In the genomic region with DNA sequence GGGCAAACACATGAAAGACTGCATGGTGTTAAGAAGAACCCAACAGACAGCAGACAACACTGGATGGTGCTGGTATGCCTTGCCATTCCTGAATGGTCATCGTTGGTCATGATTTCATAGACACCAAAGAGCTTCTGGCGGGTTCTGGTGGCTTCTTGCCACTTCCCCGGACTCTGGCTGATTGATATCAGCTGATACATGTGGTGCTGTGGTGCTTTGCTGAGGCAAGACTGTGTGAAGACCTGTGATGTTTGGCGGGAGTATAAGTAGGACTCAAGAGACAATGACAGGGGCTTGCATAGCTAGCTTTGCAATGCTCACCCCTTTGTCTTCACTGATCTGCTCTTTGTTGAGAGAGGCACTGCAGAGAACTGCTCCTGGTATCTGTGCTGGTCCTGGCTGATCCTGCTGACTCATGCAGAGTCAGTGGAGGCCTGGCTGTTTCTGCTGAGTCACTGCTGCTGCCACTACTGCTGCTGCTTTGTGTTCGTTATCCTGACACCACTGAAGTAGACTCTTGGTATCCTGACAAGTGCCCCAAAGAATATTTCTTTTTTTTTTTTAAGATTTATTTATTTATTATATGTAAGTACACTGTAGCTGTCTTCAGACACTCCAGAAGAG, we compare ENCODE assay signal across 12 mouse cellular contexts. TPM values are rescaled to one million over a fixed set of nuclear protein-coding genes. Genes with fewer than 3 reads are reported as not detected.
DNase-seq lines count a peak whose midpoint lies in the region; ATAC-seq lines count a peak whose summit lies in the region.
"Had no signal": no experiment of that assay in that cellular context is flagged by ENCODE, and none has a peak within 500 bp of the region (broad histone marks: within the 10 kb centered on the region; RNA-seq: fewer than 3 reads in every experiment).

No protein-coding gene starts in this region.

- DNase-seq in heart, adult 11 months, result no peak
- peak; percentile 65 for DNase-seq in WW6 (ENCODE audit: low read depth, low spot score)
- DNase-seq in spleen, postnatal 14 days (ENCODE audit: low spot score in 2 of 2), result peak; percentile 59 to 60
- no peak for DNase-seq in layer of hippocampus, postnatal 14 days (ENCODE audit: low spot score in 2 of 2)
- DNase-seq in lung, postnatal 36 days, result no peak
- DNase-seq: heart, adult 2 months had no signal

- no peak overlapping the region for H3K27ac ChIP-seq in heart, embryonic 14.5 days (replicated peaks in 1 of 2; ENCODE audit: control insufficient read depth in 1 of 2, insufficient read depth in 1 of 2, low read depth in 2 of 2, low read length in 2 of 2)
- no peak overlapping the region for H3K27ac ChIP-seq in forebrain, embryonic 16.5 days (ENCODE audit: low read length)
- H3K27ac ChIP-seq: embryonic facial prominence, embryonic 13.5 days; heart, adult 2 months; kidney, embryonic 15.5 days; limb, embryonic 15.5 days had no signal

- no peaks in the 10 kb centered on the region for H3K9me3 ChIP-seq in heart, embryonic 14.5 days (ENCODE audit: control insufficient read depth, low read length)
- no peaks in the 10 kb centered on the region for H3K9me3 ChIP-seq in forebrain, embryonic 16.5 days (ENCODE audit: control insufficient read depth, low read length)
- H3K9me3 ChIP-seq: embryonic facial prominence, embryonic 13.5 days; kidney, embryonic 15.5 days; limb, embryonic 15.5 days had no signal

- H3K36me3 ChIP-seq in heart, embryonic 14.5 days (ENCODE audit: control insufficient read depth, insufficient read depth, low read length), result no peaks in the 10 kb centered on the region
- H3K36me3 ChIP-seq in forebrain, embryonic 16.5 days (ENCODE audit: control insufficient read depth, insufficient read depth), result no peaks in the 10 kb centered on the region
- H3K36me3 ChIP-seq: embryonic facial prominence, embryonic 13.5 days; kidney, embryonic 15.5 days; limb, embryonic 15.5 days had no signal

- H3K4me2 ChIP-seq in heart, embryonic 14.5 days (ENCODE audit: low read length), result no peak overlapping the region
- no peak overlapping the region for H3K4me2 ChIP-seq in forebrain, embryonic 16.5 days (ENCODE audit: low read length)
- H3K4me2 ChIP-seq: embryonic facial prominence, embryonic 13.5 days; kidney, embryonic 15.5 days; limb, embryonic 15.5 days had no signal

- WGBS in heart, embryonic 14.5 days, result 66% methylated on average over 5 of the region's 5 CpGs
- 82% methylated on average over 5 of the region's 5 CpGs for WGBS in forebrain, embryonic 16.5 days

- peak; percentile 47; the same call in 1 of the 2 replicates for ATAC-seq in heart, embryonic 14.5 days (ENCODE audit: insufficient number of reproducible peaks, insufficient read depth, low FRiP score, low read depth)
- ATAC-seq in erythroblast, adult 5-6 weeks (replicated peaks; ENCODE audit: low FRiP score, poor library complexity, severe bottlenecking), result peak; percentile 91
- no peak for ATAC-seq in forebrain, embryonic 16.5 days

- H3K9ac ChIP-seq in heart, embryonic 14.5 days (ENCODE audit: low read length), result no peak overlapping the region
- no peak overlapping the region for H3K9ac ChIP-seq in forebrain, embryonic 16.5 days (replicated peaks; ENCODE audit: low read depth, low read length)
- H3K9ac ChIP-seq: embryonic facial prominence, embryonic 13.5 days; kidney, embryonic 15.5 days; limb, embryonic 15.5 days had no signal

- no peak overlapping the region for H3K4me3 ChIP-seq in heart, embryonic 14.5 days (ENCODE audit: control insufficient read depth in 1 of 2, insufficient read depth in 1 of 2, low read depth in 1 of 2, low read length in 2 of 2)
- no peak overlapping the region for H3K4me3 ChIP-seq in forebrain, embryonic 16.5 days (replicated peaks; ENCODE audit: low read length)
- H3K4me3 ChIP-seq: embryonic facial prominence, embryonic 13.5 days; heart, adult 2 months; kidney, embryonic 15.5 days; limb, embryonic 15.5 days had no signal

- H3K4me1 ChIP-seq in heart, embryonic 14.5 days (ENCODE audit: control insufficient read depth in 2 of 2, insufficient read depth in 2 of 2, low read length in 2 of 2), result no peaks in the 10 kb centered on the region
- H3K4me1 ChIP-seq in forebrain, embryonic 16.5 days (replicated peaks; ENCODE audit: control insufficient read depth, insufficient read depth, low read length), result no peaks in the 10 kb centered on the region
- H3K4me1 ChIP-seq: embryonic facial prominence, embryonic 13.5 days; kidney, embryonic 15.5 days; limb, embryonic 15.5 days had no signal

- H3K27me3 ChIP-seq in heart, embryonic 14.5 days (ENCODE audit: control insufficient read depth, insufficient read depth, low read length), result no peaks in the 10 kb centered on the region
- no peaks in the 10 kb centered on the region for H3K27me3 ChIP-seq in forebrain, embryonic 16.5 days (replicated peaks; ENCODE audit: control insufficient read depth, insufficient read depth, low read length)
- H3K27me3 ChIP-seq: embryonic facial prominence, embryonic 13.5 days; kidney, embryonic 15.5 days; limb, embryonic 15.5 days had no signal

RNA-seq across cellular contexts. Expression of a gene that starts 14.6 kb away (rescaled TPM):
- 19.2 and 20.2 TPM in 2 replicates for polyA plus RNA-seq in heart, embryonic 14.5 days (2014; fragmentation: Nextera tagmentation; extraction: Ambion mirVana)
- total RNA-seq in erythroblast, adult 5-6 weeks (2015; ENCODE audit: low replicate concordance), result 25.6 and 33.9 TPM in 2 replicates
- total RNA-seq in erythroblast, adult 5-6 weeks (2017; ENCODE audit: low replicate concordance), result 15.1 and 34.6 TPM in 2 replicates
- 10 to 100 TPM; 21.2 to 25.8 TPM for total RNA-seq in layer of hippocampus, postnatal 14 days (2021)
- polyA plus RNA-seq in forebrain, embryonic 16.5 days (2015; fragmentation: Nextera tagmentation; extraction: Ambion mirVana), result 17.6 and 18.4 TPM in 2 replicates

Comparison
In these comparisons a context has a peak if more than half of its experiments do, and no peak if none do; other contexts are left out.
1. DNase-seq: peak in WW6 (single experiment) and spleen, postnatal 14 days (2 of 2); none in heart, adult 11 months (single experiment), layer of hippocampus, postnatal 14 days (0 of 2) and lung, postnatal 36 days (single experiment).